Mouse (Mus musculus) urinary bladder, postnatal 4 days (tissue): ENCODE data around the gene Syne2.
"Not testable (repeated sequence)": the region's sequence is repeated elsewhere in the genome, so short reads cannot be mapped to it uniquely, and the experiment has no call there.

Experiments
- DNase-seq, 2 experiments: peaks; one replicate each; pipeline ENCODE4 v3.0.0; 2021 to 2022; ENCODE audit warnings: low spot score in 2 of 2

The Syne2 gene

DNA sequence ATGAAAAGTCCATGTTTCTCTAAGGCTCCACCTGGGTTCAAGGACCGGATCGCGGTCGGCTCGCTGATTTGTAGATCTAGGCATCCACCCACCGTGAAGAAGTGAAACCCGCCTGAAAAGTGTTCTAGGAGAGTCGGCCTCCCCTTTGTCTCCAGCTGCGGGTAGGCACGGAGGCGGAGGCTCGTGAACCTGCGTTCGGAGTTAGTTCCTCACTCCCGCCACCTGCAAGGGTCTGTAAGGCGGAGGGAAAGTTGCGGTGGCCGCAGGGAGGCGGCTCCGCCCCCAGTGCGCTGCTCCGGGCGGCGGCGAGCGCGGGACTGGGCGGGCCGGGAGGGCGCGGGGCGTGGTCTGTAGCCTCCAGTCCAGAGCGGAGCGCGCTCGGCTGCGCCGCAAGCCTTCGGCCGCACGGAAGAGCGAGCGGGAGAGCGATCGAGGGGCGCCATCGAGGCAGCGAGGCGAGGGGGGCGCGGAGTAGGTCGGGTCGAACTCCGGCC, at the start of gene Syne2:
Syne2 (plus strand) TSS at position 176 of the 494 bp plus-strand sequence.
- peak; percentile 80 for DNase-seq

DNA sequence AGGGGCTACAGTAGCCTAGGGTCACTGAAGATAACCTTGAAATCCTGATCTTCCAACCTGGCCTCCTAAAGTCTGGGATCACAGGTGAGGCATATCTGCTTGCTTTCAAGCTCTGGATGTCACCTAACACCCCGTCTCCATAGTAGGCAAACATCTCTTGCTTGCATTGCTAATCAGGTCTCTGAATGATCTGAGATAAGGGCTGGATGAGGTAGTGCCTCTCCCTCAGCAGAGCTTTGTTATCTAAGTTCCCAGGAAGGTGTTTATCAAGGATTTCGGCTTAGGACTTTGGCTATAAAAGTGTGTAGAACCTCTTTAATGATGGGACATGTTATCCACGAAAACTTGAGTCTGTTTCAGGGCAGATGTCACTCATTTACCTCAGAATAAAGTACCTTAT, 46.5 kb upstream of the Syne2 start:
- no peak for DNase-seq

DNA sequence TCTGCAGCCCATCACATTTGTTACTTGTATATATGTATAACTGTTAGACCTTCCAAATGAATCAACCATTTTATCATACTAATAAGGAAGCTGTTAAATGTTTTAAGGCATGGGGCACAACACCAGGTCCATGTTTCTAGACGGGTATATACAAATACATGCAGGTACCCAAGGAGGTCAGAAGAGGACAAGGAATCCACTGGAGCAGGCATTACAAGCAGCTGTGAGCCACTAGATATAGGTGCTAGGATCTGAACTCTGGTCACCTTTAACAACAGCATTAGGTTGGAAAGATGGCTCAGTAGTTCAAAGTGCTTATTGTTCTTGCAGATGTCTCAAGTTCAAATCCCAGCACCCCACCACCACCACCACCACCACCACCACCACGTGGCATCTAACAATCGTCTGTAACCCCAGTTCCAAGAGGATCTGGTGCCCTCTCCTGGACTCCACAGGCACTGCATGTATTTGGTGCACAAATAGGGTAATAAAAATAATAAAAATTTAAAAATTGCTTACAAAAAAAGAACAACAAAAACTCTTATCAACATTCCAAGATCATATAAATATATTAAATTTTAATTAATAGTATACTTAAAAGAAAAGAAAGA, 45.4 kb upstream of the Syne2 start:
- DNase-seq, result peak in 1 of 2 experiments; percentile 72

DNA sequence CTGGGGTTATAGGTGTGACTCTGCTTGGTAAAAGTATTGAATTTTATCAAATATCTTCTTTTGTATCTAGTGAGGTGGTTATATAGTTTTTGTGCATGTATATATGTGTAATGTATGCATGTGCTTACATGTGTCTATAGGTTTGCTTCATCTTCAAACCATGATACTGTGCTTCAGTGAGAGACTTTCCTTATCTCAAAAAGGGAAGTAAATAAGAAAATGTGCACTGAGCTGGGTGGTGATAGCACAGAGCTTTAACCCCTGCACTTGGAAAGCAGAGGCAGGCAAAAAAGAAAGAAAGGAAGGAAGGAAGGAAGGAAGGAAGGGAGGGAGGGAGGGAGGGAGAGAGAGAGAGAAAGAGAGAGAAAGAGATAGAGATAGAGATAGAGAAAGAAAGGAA, 36.5 kb upstream of the Syne2 start:
- no peak for DNase-seq

DNA sequence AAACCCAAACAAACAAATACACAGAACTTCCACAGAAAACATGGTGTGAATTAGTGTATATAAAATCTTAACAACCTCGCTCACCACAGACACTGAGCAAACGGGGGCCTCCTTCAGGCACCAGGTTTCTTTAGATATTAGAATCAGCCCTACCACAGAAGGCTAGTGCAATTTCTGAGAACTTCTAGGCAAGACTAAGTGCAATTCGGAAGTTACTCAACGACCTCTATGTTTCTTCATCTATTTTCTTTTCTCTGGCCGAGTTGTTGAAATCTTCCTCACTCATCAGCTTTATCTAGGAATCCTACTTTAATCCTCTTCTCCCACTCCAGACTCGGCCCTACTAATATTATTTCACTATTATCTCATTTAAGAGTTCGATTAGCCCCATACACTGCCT, 35.9 kb upstream of the Syne2 start:
- no peak for DNase-seq

DNA sequence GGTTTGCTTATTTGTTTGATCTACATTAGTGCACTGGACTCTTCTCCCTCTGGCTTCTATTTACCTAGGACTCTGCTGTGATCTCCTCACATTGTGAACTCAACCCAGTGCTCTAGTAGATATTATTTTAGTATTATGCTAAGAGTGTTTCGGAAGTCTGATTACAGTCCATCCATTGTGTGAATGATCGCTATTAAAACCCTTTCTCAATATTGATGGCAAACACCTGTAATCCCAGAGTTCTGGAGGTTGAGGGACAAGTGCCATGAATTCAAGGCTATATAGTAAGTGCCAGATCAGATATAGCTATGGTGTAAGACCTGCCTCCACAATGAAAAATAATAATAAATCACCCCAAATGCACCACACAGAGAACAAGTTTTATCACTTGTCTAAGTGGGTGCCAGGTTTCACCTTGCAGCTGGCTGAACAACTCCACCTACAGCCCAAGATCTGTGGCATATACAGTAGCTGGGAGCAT, 33.6 kb upstream of the Syne2 start:
- no peak for DNase-seq

DNA sequence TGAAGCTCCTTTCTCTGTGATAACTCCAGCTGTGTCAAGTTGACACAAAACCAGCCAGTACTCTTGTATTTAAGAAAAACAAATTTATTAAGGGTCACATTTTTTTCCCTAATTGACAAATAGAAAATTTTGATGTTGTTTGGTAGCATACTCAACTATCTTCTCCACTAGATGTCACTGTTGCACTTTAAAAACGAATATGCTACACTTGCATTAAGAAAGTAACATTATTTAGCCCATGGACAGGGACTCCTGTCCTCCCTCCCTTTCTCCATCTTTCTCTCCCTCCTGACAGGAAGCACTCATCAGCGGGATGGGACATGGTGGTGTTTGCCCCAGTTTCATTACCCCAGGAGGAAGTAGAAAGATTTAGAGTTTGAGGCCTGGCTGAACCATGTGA, 31.3 kb upstream of the Syne2 start:
- DNase-seq, result not testable (repeated sequence)

DNA sequence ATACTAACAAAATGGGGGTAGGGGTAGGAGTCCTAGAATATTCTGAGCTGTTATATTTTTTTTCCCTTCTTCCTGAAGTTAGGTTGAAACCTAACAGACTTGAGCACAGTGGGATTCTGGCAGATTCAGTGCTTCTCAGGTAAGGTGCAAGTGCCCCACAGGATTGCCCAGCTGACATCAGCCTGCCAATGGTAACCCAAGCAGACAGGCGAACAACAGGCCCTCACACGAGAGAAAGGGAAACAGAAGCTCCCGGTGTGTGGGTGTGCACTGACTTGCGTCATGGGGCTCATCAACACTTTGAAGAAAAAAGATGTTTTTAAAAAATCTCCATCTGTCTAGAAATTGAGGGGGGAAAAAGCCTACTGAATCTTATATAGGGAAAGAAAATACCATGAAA, 28.5 kb upstream of the Syne2 start:
- no peak for DNase-seq

DNA sequence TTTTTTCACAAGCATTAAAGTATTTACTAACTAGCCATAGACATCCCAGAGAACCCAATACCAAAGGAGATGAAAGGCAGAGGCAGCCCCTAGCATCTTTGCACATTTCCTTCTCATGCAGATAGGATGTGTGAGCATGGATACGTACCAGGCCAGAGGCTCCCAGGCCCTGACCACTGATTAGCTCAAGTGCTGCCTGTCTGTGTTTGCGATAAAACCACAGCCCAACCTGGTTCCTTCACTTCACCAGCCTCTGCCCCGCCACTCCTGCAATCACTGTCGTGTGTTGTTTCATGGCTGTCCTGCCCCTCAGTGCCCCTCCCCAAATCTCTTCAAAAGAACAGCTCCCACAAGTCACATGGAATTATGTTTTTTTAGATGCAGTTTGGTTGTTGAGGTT, 23.4 kb upstream of the Syne2 start:
- DNase-seq, result no peak

DNA sequence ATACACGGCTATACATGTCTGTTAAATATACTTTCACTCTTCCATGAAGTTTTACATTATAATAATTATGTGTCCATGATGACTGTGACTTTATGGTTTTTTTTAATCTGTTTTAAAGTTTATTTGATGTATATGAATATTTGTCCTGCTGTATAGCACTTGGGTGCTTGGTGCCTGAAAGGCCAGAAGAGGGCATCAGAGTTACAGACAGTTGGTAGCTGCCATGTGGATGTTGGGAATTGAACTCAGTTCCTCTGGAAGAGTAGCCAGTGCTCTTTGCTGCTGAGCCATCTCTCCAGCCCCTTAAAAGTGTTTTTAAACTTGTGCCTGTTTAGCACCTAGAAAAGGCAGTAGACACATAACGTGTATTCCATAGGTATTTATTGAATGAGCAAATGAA, 21.4 kb upstream of the Syne2 start:
- no peak for DNase-seq

DNA sequence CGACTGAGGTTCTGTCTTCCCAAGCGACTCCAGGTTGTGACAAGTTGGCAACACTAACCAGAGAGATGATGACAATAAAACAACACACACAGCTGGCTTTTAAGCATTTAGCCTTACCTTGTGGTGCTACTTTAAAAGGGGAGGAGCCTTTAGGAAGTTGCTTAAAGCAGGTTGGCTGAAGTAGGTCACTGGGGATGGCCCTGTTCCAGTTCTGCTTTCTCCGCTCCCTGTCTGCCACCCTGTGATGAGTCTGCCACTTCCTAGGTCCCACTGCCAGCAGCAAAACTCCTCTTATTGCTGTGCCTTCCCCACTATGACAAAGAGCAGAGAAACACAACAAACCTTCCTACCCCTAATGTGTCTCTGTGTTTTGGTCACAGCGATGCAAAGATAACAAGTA, 11.7 kb upstream of the Syne2 start:
- DNase-seq, result no peak

DNA sequence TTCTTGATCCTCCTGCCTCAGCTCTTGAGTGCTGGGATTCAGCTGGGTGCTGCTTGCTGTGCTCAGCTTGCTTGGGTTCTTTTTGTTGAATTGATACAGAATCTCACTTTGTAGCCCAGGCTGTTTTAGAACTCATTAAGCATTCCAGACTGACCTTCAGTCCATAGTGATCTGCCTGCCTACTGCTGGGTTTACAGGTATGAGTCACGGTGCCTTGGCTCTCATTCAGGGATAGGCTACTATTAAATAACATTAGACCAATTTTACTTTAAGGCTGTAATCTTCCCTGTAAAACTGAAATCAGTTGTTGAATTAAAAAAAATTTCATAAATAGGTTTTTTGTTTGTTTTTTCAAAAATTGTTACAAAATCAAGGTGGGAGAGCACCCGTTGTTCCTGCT, 4.2 kb upstream of the Syne2 start:
- no peak for DNase-seq

DNA sequence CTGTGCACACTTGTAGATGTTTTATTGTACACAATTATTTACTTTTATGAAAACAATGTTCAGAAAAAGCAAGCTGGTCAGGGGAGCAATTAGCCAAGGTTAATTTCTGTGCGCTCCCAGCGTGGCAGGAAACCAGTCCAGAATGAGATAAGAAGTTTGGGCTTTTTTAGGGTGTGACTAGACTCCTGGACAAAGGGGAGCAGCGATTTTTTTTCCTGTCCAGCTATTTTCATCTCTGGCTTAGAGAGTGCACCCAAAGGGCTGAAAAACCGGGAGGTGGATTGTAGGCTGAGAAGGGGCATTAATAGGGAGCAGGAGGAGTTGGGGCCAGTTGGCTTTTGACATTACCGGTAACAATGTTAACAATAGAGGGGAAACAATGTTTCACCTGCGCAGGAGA, 3.4 kb upstream of the Syne2 start:
- no peak for DNase-seq

DNA sequence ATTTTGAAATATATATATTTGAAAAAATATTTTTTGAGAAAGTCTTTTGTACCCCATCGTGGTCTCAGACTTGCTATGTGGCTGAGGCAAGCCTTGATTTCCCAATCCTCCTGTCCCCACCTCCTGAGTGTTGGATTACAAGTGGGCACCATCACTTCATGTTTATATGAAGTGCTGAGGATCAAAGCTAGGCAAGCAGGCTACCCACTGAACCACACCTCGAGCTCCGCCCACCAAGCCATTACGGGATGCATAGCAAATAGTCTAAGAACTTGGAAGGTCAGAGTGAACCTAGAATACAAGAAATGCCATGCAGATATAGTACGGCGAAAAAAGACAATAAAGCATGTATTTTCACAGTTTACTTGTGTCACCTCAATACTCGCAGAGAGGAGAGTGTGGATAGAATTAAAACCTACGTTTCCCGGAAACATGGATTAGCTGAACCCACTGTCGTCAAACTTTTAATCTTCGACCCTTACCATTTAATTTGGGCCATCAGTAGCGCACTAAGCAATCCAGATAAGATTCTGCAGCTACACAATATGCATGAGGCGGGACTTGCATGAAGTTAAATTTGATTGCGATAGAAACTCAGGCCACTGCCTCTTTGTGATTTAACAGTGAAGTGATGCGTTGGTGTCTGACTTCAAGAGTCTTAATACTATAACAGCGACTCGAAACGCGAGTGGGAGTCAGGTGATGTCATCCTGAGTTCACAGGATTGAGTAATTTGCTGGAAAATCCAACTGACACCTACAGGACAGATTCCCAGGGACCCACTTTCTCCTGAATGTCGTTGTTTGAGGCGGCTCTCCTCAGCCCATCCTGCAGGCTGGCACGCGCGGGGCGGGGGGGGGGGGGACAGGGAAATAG, 715 bp upstream of the Syne2 start:
- DNase-seq, result no peak

DNA sequence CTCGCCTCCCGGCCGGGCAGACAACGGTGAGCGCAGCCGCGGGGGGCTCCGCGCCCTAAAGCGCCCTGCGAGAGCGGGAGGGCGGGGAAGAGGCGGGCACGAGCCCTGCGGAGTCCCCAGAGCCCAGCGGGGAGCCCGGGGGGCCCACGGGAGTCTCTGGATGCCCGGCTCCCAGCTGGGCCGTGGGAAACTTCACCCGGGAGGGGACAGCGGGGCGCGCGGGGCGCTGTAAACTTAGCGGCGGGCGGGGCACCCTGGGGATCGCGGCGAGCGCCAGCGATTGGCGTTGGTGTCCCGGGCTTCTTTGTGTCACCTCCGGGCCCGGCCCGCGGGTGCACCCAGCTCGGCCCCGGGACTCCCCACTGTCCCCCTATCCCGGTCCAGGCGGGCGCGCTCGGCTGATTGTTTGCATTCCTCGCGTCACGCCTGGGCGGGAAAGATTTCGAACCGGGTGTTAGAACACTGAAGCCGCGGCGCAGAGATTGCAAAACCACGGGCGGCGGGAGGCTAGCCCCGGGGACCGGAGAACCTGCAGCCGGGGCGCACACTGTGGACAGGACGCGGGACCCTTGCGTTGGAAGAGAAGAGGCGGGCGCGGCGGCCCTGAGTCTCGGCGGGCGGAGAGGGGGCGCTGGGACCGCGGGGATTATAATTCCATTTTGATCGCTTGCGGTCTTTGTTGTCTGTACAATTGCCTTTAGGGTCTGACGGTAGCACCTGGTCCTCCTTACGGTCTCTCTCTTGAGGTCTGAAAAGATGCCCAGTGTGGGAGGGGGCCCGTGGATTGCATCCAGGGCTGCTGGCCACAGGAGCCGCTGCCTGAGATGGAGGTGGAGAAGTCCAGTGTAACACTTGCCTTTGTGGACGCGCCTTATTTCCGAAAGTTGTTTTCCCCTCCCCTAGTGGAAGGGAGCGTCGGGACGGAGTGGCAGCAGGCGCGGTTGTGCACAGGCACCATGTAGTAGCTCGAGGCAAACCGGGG, 810 bp downstream of the Syne2 start:
- DNase-seq, result peak; percentile 54 to 73

DNA sequence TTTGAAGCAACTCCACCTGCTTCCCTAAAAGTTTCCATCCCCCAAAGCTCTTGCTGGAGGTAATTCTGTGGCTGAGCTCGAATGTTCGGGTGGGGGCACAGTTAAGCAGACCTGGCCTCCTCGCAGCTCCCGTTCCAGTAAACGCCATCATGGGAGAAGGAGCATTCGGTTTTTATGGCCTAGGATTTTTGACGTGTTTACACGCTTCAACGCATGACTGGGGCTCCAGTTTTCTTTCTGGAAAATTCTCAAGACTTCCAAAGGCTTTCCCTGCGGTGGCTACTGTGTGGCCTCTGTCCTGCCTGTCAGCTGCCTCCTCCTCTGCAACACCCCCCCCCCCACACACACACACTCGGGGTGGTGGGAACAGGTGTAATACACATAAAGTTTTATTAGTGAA, 1.5 kb downstream of the Syne2 start:
- no peak for DNase-seq

DNA sequence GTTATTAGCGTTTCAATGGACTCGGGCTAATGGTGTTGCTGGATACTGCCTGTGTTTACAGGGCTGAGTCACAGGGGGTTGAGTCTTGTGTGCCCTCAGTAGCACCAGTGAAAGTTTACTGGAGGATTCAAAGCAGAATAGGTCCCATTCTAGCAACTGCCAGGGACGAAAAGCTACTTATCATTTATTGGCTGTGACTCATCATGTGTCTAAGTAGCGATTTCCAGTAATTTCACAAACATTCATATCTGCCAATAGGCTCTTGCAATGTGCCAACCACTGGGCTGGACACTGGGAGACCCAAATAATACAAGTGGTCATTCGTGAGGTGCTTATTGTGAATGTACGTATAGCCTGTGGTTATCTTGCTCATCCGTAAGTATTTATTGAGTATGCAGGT, 2.3 kb downstream of the Syne2 start:
- DNase-seq, result no peak

DNA sequence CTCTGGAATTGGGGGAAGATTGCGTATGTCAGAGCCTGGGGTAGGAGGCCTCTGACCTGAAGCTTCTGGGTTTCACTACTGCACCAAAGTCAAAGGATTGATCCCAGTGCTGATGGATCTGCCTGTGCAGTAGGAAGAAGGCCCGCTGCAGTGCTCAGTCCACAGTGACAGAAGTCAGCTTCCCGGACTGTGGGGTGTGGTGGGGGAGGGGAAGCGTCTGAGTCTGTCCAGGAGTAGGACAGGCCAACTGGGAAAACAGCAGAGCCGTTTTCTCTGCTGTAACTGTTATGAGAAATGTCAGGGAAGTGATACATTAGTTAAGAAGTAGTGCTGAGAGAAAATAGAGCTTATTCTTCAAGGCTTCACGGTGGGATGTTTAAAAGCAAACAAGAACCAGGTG, 4.2 kb downstream of the Syne2 start:
- no peak for DNase-seq

DNA sequence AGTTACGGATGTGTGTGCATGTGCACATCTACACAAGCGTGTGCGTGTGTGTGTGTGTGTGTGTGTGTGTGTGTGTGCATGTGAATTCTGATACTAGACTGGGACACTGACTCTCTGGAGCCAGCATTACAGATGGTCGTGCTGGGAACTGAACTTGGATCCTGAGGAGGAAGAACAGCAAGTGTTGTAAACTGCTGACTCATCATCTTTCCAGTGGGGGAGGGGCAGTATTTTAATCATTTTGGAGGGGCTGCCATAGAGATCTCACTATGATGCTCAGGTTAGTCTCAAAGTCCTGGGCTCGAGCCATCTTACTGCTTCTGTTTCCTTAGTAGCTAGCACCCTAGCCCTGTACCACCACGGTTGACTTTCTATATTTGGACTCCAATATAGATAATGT, 5.5 kb downstream of the Syne2 start:
- no peak for DNase-seq

DNA sequence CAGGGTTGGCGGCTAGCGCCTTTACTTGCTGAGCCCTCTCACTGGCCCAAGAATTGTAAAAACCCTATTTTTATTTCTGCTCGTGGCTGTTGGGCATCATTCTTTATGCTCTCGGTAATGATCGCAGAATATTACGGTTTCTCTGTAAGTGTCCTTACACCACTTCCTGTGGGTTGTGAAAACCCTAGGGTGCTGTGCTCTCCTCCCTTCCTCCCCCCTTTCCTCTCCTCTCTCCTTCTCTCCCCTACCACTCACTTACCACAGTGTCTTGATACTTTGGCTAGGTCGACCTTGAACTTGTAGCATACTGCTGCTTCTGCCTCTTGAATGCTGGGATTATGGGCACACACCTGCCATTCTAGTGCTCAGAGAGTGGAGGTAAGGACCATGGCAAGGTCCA, 7.5 kb downstream of the Syne2 start:
- DNase-seq, result no peak

DNA sequence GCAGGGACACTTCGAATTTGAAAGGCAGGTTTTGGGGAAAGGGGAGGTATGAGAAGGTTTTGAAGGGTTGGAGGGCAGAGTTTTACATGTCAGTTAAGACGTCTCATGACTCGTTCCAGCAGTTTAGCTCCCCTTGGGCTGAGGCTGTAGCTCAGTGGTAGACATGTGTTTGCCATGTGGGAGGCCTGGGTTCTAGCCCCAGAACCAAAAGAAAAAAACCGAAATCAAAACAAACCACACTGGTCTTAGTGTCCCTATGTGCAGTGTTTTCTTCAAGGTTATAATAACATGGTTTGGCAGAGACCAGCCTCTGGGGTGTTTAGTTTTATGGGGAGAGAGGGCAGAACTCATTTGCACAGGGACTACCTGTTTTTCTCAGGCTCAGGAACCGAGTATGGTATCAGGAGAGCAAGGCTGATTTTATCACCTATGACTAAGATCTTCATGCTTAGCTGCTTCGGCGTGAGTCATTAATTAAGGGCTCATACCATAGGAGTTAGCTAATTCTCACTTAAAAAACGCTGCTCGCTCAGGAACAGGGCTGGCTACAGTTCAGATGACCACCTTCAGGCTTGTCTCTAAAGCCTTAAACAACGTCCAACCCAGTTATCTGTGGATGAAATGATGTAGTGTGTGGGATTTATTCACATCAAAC, 8.9 kb downstream of the Syne2 start:
- no peak for DNase-seq
